Mouse (Mus musculus) CH12.LX (cell line): ENCODE measurements around the gene Vasp. TPM values are rescaled to one million over a fixed set of nuclear protein-coding genes. Genes with fewer than 3 reads are reported as not detected.
A peak's percentile ranks its signal among the peaks of the same experiment; 100 is the strongest.

Source experiments
- DNase-seq: peaks from one replicate; pipeline ENCODE4 v3.0.0-alpha.2; 2013; ENCODE audit errors: extremely low read depth
- H3K27ac ChIP-seq: 2 replicates; pipeline ENCODE4 v1.5.1; 2012; ENCODE audit warnings: low read depth, mild to moderate bottlenecking, control low read depth, moderate library complexity; ENCODE audit not compliant: insufficient read depth
- H3K27me3 ChIP-seq: replicated peaks from 2 replicates; pipeline ENCODE3; 2012; ENCODE audit warnings: inconsistent platforms
- H3K36me3 ChIP-seq, 2 experiments: replicated peaks in 1 of 2; 2 replicates each; pipeline versions ENCODE3 to v1.6.1; 2012; ENCODE audit warnings: inconsistent platforms in 1 of 2, low read length in 1 of 2, mild to moderate bottlenecking in 1 of 2, mixed read lengths in 1 of 2, moderate library complexity in 1 of 2; ENCODE audit not compliant: control insufficient read depth in 1 of 2, insufficient read depth in 1 of 2
- H3K4me1 ChIP-seq, 2 experiments: 2 replicates each; pipeline ENCODE4 v1.6.1; 2012; ENCODE audit warnings: inconsistent platforms in 1 of 2, moderate library complexity in 1 of 2; ENCODE audit not compliant: insufficient read depth in 2 of 2, control insufficient read depth in 1 of 2
- H3K4me2 ChIP-seq: 2 replicates; pipeline ENCODE4 v1.6.1; 2012; ENCODE audit warnings: low read depth, mild to moderate bottlenecking, control low read depth; ENCODE audit not compliant: poor library complexity, insufficient read depth, severe bottlenecking
- H3K4me3 ChIP-seq, 3 experiments: fragments of 150-350 bp in 1 of 3; sonication (generic) in 1 of 3; replicated peaks in 1 of 3; 2 replicates each; pipeline versions ENCODE3 to v1.5.1; 2011 to 2012; ENCODE audit warnings: low read depth in 2 of 3, low read length in 2 of 3, mild to moderate bottlenecking in 2 of 3, moderate library complexity in 2 of 3, control low read depth in 1 of 3, improper control_type of control experiment in 1 of 3, inconsistent platforms in 1 of 3, mixed read lengths in 1 of 3; ENCODE audit not compliant: poor library complexity in 1 of 3
- H3K79me2 ChIP-seq: replicated peaks from 2 replicates; pipeline ENCODE4 v1.6.1; 2012; ENCODE audit warnings: mild to moderate bottlenecking, moderate library complexity; ENCODE audit not compliant: control insufficient read depth, poor library complexity, insufficient read depth, severe bottlenecking; ENCODE audit errors: extremely low read depth
- H3K9ac ChIP-seq: 2 replicates; pipeline ENCODE4 v1.6.1; 2012; ENCODE audit warnings: low read depth, mild to moderate bottlenecking, control low read depth, moderate library complexity; ENCODE audit not compliant: insufficient read depth
- H3K9me3 ChIP-seq: replicated peaks from 2 replicates; pipeline ENCODE3; 2012; ENCODE audit warnings: low read length, inconsistent platforms, mixed read lengths
- CTCF ChIP-seq, 2 experiments: IDR thresholded peaks in 1 of 2; conservative IDR thresholded peaks in 1 of 2; 2 replicates each; pipeline ENCODE4 v1.5.1; 2011 to 2012; ENCODE audit warnings: low read depth in 2 of 2, low read length in 2 of 2, improper control_type of control experiment in 1 of 2, inconsistent platforms in 1 of 2, mild to moderate bottlenecking in 1 of 2, moderate library complexity in 1 of 2
- ELF1 ChIP-seq: IDR thresholded peaks from 2 replicates; pipeline ENCODE4 v1.6.1; 2014; ENCODE audit warnings: low read depth, mild to moderate bottlenecking, inconsistent platforms, low read length, improper control_type of control experiment
- GABPA ChIP-seq: IDR thresholded peaks from 2 replicates; pipeline ENCODE4 v1.6.1; 2012; ENCODE audit warnings: low read depth, low read length, improper control_type of control experiment, inconsistent platforms; ENCODE audit not compliant: insufficient replicate concordance
- HCFC1 ChIP-seq: IDR thresholded peaks from 2 replicates; pipeline ENCODE4 v1.6.1; 2012; ENCODE audit warnings: low read depth, mild to moderate bottlenecking, inconsistent platforms, low read length, improper control_type of control experiment
- IRF4 ChIP-seq: IDR thresholded peaks from 2 replicates; pipeline ENCODE4 v1.6.1; 2014; ENCODE audit warnings: low read depth, mild to moderate bottlenecking, inconsistent platforms, low read length, improper control_type of control experiment
- JUND ChIP-seq: conservative IDR thresholded peaks from 2 replicates; pipeline ENCODE4 v1.6.1; 2011; ENCODE audit warnings: low read depth, low read length, improper control_type of control experiment
- MYC ChIP-seq: IDR thresholded peaks from 2 replicates; pipeline ENCODE4 v1.6.1; 2011; ENCODE audit warnings: low read depth, mild to moderate bottlenecking, improper control_type of control experiment, low read length
- NRF1 ChIP-seq: IDR thresholded peaks from 2 replicates; pipeline ENCODE4 v1.6.1; 2014; ENCODE audit warnings: low read depth, mild to moderate bottlenecking, inconsistent platforms, low read length, improper control_type of control experiment, moderate library complexity
- POLR2AphosphoS2 ChIP-seq: IDR thresholded peaks from 2 replicates; pipeline ENCODE4 v1.6.1; 2011; ENCODE audit warnings: low read depth, low read length, improper control_type of control experiment
- RAD21 ChIP-seq: IDR thresholded peaks from 2 replicates; pipeline ENCODE4 v1.6.1; 2011; ENCODE audit warnings: low read depth, mild to moderate bottlenecking, low read length, improper control_type of control experiment, moderate library complexity
- RCOR1 ChIP-seq: conservative IDR thresholded peaks from 2 replicates; pipeline ENCODE4 v1.6.1; 2012; ENCODE audit warnings: low read depth, mild to moderate bottlenecking, inconsistent platforms, low read length, improper control_type of control experiment
- SMC3 ChIP-seq: IDR thresholded peaks from 2 replicates; pipeline ENCODE4 v1.6.1; 2011; ENCODE audit warnings: low read depth, low read length, improper control_type of control experiment
- USF2 ChIP-seq: conservative IDR thresholded peaks from 2 replicates; pipeline ENCODE4 v1.6.1; 2011; ENCODE audit warnings: low read depth, low read length, improper control_type of control experiment
- ZC3H11A ChIP-seq: IDR thresholded peaks from 2 replicates; pipeline ENCODE4 v1.6.1; 2012; ENCODE audit warnings: low read depth, mild to moderate bottlenecking, inconsistent platforms, low read length, improper control_type of control experiment
- ZKSCAN1 ChIP-seq: IDR thresholded peaks from 2 replicates; pipeline ENCODE4 v1.6.1; 2012; ENCODE audit warnings: low read depth, inconsistent platforms, low read length, improper control_type of control experiment, borderline replicate concordance
- dilution Hi-C: fragments of 300-500 bp; cut with MboI; formaldehyde crosslinking; loops from 2 replicates; pipeline ENCODE4 v1.14.3; 2020; ENCODE audit warnings: low sequenced_read_pairs; ENCODE audit not compliant: extremely low pct_unique_long_range_greater_than_20kb, extremely low pct_ligation_motif_present
- in situ Hi-C: fragments of 300-500 bp; cut with MboI; formaldehyde crosslinking; loops from 3 replicates; pipeline ENCODE4 v1.14.3; 2019; ENCODE audit warnings: low sequenced_read_pairs, low pct_ligation_motif_present, low pct_unique_long_range_greater_than_20kb, mixed read lengths
- polyA plus RNA-seq: library from polyadenylated mRNA; unstranded; fragments of >175 nt; gene quantifications from 2 replicates; pipeline ENCODE4 v1.2.1, GENCODE M21; 2012; ENCODE audit warnings: low read depth; ENCODE audit not compliant: insufficient read length
- total RNA-seq, 2 experiments: library from RNA; depleted of rRNA; stranded (reverse); fragments of 300-350 nt in 1 of 2; fragments of >200 nt in 1 of 2; gene quantifications; 2 replicates each; pipeline ENCODE4 v1.2.3; 2012 to 2014

Gene Vasp
- total and polyA plus RNA-seq, 3 experiments, result 114 to 191 (median 125) TPM

GRCm38 (mm10) chr7:19299194-19299593, 27.6 kb upstream of the Vasp start:
- Histone ChIP-seq H3K79me2 (no peaks in the 10 kb centered on the region), H3K27ac (no peak overlapping the region), H3K4me2 (no peak overlapping the region), H3K9ac (no peak overlapping the region), H3K36me3 (no peaks in the 10 kb centered on the region), H3K4me3 (no peak overlapping the region), H3K9me3 (peaks cover 3% of the 10 kb centered on the region), H3K4me1 (peaks cover 4 to 27% of the 10 kb centered on the region in 2 experiments; a peak in 3 of 4 replicates), H3K27me3 (peaks cover 26% of the 10 kb centered on the region)
- dilution Hi-C loops (no loop called here), in situ Hi-C loops (no loop called here)
- peak; percentile 70 for DNase-seq
- 0 out of 2 replicates have a peak, but pooled peaks have one; percentile 27 for TF ChIP-seq JUND
- no peak for TF ChIP-seq GABPA
- TF ChIP-seq CTCF (conservative IDR thresholded peaks at IDR 0.05 in 1 of 2, IDR thresholded peaks at IDR 0.05 in 1 of 2; ENCODE audit: low read depth in 2 of 2, low read length in 2 of 2), result peak; percentile 50 to 96; a peak in 3 of 4 replicates
- no peak for TF ChIP-seq RCOR1
- peak; percentile 87 for TF ChIP-seq SMC3
- TF ChIP-seq ELF1, result no peak
- TF ChIP-seq RAD21, result peak; percentile 88
- TF ChIP-seq IRF4, result peak; percentile 26; the same call in 1 of the 2 replicates
- peak; percentile 67 for TF ChIP-seq ZC3H11A

DNA sequence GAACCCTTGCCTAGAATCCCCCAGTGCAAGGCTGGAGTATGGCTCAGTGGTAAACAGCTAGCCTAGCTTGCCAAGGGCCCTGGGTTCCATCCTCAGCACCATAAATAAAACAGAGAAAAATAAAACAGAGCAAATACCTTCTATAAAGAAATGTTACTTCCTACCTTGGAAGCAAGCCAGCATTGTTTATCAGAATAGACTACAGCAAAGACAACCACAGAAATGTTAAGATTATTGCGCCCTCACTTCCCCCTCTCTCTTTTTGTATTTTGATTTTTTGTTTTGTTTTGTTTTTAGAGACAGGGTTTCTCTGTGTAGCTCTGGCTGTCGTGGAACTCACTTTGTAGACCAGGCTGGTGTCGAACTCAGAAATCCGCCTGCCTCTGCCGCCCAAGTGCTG, 26.2 kb upstream of the Vasp start:
- Histone ChIP-seq H3K36me3 (no peaks in the 10 kb centered on the region), H3K27me3 (peaks cover 16% of the 10 kb centered on the region), H3K27ac (no peak overlapping the region), H3K4me2 (no peak overlapping the region), H3K4me3 (no peak overlapping the region), H3K79me2 (no peaks in the 10 kb centered on the region), H3K4me1 (peaks cover 4 to 24% of the 10 kb centered on the region in 2 experiments; a peak in 3 of 4 replicates), H3K9me3 (peaks cover 3% of the 10 kb centered on the region), H3K9ac (no peak overlapping the region)
- dilution Hi-C loops (no loop called here), in situ Hi-C loops (no loop called here)
- DNase-seq, result no peak
- no peak for TF ChIP-seq HCFC1
- TF ChIP-seq NRF1, result no peak
- TF ChIP-seq USF2, result no peak
- no peak for TF ChIP-seq ZKSCAN1
- no peak for TF ChIP-seq POLR2AphosphoS2

- dilution Hi-C loops, result no loop called here
- Histone ChIP-seq H3K79me2 (no peaks in the 10 kb centered on the region), H3K4me3 (no peak overlapping the region), H3K9me3 (peaks cover 3% of the 10 kb centered on the region), H3K27me3 (peaks cover 8% of the 10 kb centered on the region), H3K36me3 (no peaks in the 10 kb centered on the region), H3K4me2 (no peak overlapping the region), H3K27ac (no peak overlapping the region), H3K4me1 (peaks cover 4 to 22% of the 10 kb centered on the region in 2 experiments; a peak in 3 of 4 replicates), H3K9ac (no peak overlapping the region)
- in situ Hi-C loops, result no loop called here
- TF ChIP-seq RCOR1, result no peak
- no peak for TF ChIP-seq MYC
- peak; percentile 19 to 32; a peak in 3 of 4 replicates for TF ChIP-seq CTCF (conservative IDR thresholded peaks at IDR 0.05 in 1 of 2, IDR thresholded peaks at IDR 0.05 in 1 of 2; ENCODE audit: low read depth in 2 of 2, low read length in 2 of 2)
- no peak for DNase-seq
These were observed 25.4 kb upstream of the Vasp start for GRCm38 (mm10) chr7:19297034-19297433.
